Mouse (Mus musculus) heart, embryonic 14.5 days (tissue): ENCODE data around the gene Nfe2l3. TPM values are rescaled to one million over a fixed set of nuclear protein-coding genes. Genes with fewer than 3 reads are reported as not detected.

ENCODE experiments used
- ATAC-seq: fragments of 200-750 bp; cut with Nextera tagmentation; 2 replicates; pipeline ENCODE4 v1.8.0; 2017; ENCODE audit warnings: low read depth, moderate TSS enrichment; ENCODE audit not compliant: insufficient number of reproducible peaks, insufficient read depth, low FRiP score
- H3K27ac ChIP-seq, 2 experiments: fragments of 200-500 bp in 1 of 2; fragments of 300-500 bp in 1 of 2; sonication (generic) in 1 of 2; replicated peaks in 1 of 2; 2 replicates each; pipeline ENCODE4 v1.5.1; 2012 to 2014; ENCODE audit warnings: low read depth in 2 of 2, low read length in 2 of 2, control low read depth in 1 of 2, mild to moderate bottlenecking in 1 of 2, mixed read lengths in 1 of 2; ENCODE audit not compliant: control insufficient read depth in 1 of 2, insufficient read depth in 1 of 2
- H3K27me3 ChIP-seq: fragments of 300-500 bp; sonication (generic); 2 replicates; pipeline ENCODE4 v1.6.1; 2014; ENCODE audit warnings: mild to moderate bottlenecking, low read length, control low read depth; ENCODE audit not compliant: control insufficient read depth, insufficient read depth
- H3K36me3 ChIP-seq: fragments of 300-500 bp; sonication (generic); 2 replicates; pipeline ENCODE4 v1.6.1; 2014; ENCODE audit warnings: mild to moderate bottlenecking, control low read depth, low read length, mixed read lengths; ENCODE audit not compliant: control insufficient read depth, insufficient read depth
- H3K4me1 ChIP-seq, 2 experiments: fragments of 200-500 bp in 1 of 2; fragments of 300-500 bp in 1 of 2; sonication (generic) in 1 of 2; 2 replicates each; pipeline ENCODE4 v1.6.1; 2012 to 2014; ENCODE audit warnings: low read length in 2 of 2, control low read depth in 1 of 2, mixed read lengths in 1 of 2; ENCODE audit not compliant: control insufficient read depth in 2 of 2, insufficient read depth in 2 of 2
- H3K4me2 ChIP-seq: fragments of 300-500 bp; sonication (generic); 2 replicates; pipeline ENCODE4 v1.6.1; 2014; ENCODE audit warnings: mild to moderate bottlenecking, low read length
- H3K4me3 ChIP-seq, 2 experiments: fragments of 200-500 bp in 1 of 2; fragments of 300-500 bp in 1 of 2; sonication (generic) in 1 of 2; 2 replicates each; pipeline ENCODE4 v1.5.1; 2012 to 2014; ENCODE audit warnings: low read length in 2 of 2, mild to moderate bottlenecking in 2 of 2, control low read depth in 1 of 2, low read depth in 1 of 2, moderate library complexity in 1 of 2; ENCODE audit not compliant: control insufficient read depth in 1 of 2, insufficient read depth in 1 of 2
- H3K9ac ChIP-seq: fragments of 300-500 bp; sonication (generic); 2 replicates; pipeline ENCODE4 v1.6.1; 2014; ENCODE audit warnings: mild to moderate bottlenecking, low read length
- H3K9me3 ChIP-seq: fragments of 300-500 bp; sonication (generic); 2 replicates; pipeline ENCODE4 v1.6.1; 2016; ENCODE audit warnings: low read length, control low read depth; ENCODE audit not compliant: control insufficient read depth
- WGBS: fragments of 180-500 bp; shearing (Covaris S2); extraction: QIAGEN DNeasy Blood & Tissue Kit; methylation state at CpG from one replicate; pipeline ENCODE4 v1.1.7; 2014; 5-methylcytosine and 5-hydroxymethylcytosine counted together
- polyA plus RNA-seq: library from polyadenylated mRNA; unstranded; fragments of >200 nt; fragmentation: Nextera tagmentation; extraction: Ambion mirVana; gene quantifications from 2 replicates; pipeline ENCODE4 v1.2.1, GENCODE M21; 2014

Nfe2l3 gene
- polyA plus RNA-seq, 1 experiment from 2014 or later = 4.3 TPM

DNA sequence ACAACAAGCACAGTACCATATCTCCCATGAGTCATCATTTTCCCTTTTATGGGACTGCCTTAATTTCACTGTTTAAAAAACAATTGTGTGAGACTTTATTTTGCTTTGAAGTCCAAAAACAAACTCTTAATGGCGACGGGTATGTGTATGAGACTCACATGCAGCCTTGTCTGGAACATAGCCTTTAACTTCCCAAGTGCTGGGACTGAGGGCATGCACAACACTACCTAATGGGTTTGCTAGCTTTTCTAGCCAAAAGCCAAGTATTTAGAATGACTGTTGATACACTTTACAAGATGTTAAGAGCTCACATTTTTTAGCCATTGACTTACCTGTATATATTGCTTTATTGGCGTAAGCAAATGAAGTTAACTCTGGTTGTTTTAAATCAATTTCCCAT, 27.9 kb downstream of the Nfe2l3 start:
- ATAC-seq = no peak
- peaks cover 75% of the 10 kb centered on the region for H3K36me3 ChIP-seq
- no peak overlapping the region for H3K9ac ChIP-seq
- peaks cover 0 to 7% of the 10 kb centered on the region in 2 experiments; a peak in 1 of 4 replicates for H3K4me1 ChIP-seq
- H3K9me3 ChIP-seq = no peaks in the 10 kb centered on the region
- H3K27me3 ChIP-seq = no peaks in the 10 kb centered on the region
- no peak overlapping the region for H3K4me2 ChIP-seq
- no peak overlapping the region for H3K4me3 ChIP-seq
- 89% methylated on average over 3 of the region's 3 CpGs for WGBS
- H3K27ac ChIP-seq = no peak overlapping the region

DNA sequence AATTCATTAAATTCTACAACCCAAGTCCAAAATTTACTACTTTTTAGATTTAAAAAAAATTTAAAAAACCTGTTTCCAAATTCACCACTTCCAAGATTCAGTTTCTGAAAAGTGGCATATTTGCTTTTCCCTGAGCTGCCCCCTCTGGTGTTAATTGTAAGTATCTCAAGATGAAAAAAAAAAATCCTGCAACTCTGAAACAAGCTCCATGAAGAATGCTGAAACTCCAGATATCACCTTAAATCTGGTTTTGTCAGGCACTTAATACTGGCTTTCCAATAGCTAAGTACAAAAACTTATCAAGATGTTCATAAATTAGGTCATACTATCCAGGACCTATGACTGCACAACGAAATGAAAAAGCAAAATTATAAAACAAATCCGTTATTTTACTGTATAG, 35.2 kb downstream of the Nfe2l3 start:
- H3K27me3 ChIP-seq = no peaks in the 10 kb centered on the region
- ATAC-seq = no peak
- WGBS = 1% methylated on average over 2 of the region's 2 CpGs
- H3K4me2 ChIP-seq = peak overlapping the region; percentile 80
- H3K4me1 ChIP-seq = peaks cover 1 to 33% of the 10 kb centered on the region in 2 experiments
- no peak overlapping the region for H3K27ac ChIP-seq
- peak overlapping the region in 1 of 2 experiments; percentile 92; a peak in 3 of 4 replicates for H3K4me3 ChIP-seq
- H3K36me3 ChIP-seq = peaks cover 60% of the 10 kb centered on the region
- no peaks in the 10 kb centered on the region for H3K9me3 ChIP-seq
- peak overlapping the region; percentile 100 for H3K9ac ChIP-seq

DNA sequence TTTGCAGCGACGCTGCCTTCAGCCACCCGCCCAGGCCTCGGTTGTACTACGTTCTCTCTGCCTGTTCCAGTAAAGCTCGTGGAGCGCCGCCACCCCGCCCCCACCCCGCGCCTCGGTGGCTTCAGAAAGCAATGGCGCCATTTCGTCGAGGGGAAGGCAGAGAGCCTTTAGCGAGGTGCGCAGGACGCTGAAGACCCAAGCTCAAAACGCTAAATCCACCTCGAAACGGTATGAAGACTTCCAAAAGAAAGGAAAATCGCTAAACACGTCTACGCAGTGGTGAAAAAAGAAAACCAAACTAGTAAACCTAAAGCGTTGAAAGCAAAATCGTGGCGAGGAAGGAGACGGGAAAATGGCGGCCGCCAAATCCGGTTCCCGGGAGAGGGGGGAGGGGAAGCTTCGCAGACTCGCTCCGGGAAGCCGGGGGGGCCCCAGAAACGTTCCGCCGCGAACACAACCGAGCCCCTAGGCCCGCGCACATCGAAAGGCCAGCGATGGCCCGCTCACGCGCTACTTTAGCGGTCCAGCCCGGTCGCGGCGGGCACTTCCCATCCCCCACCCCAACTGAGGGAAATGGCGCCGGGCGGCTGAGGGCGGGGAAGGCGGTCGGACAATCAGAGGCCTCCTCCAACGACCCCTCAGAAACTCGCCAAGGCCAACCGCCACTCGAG, 36.6 kb downstream of the Nfe2l3 start:
- peak overlapping the region; percentile 64 to 92 for H3K4me3 ChIP-seq
- peak overlapping the region; percentile 93 to 100 for H3K27ac ChIP-seq
- peaks cover 61% of the 10 kb centered on the region for H3K36me3 ChIP-seq
- peak overlapping the region; percentile 100 for H3K9ac ChIP-seq
- H3K4me2 ChIP-seq = peak overlapping the region; percentile 80
- no peaks in the 10 kb centered on the region for H3K9me3 ChIP-seq
- no peak for ATAC-seq
- H3K27me3 ChIP-seq = no peaks in the 10 kb centered on the region
- WGBS = under 1% methylated on average over 63 of the region's 63 CpGs
- peaks cover 2 to 38% of the 10 kb centered on the region in 2 experiments for H3K4me1 ChIP-seq

DNA sequence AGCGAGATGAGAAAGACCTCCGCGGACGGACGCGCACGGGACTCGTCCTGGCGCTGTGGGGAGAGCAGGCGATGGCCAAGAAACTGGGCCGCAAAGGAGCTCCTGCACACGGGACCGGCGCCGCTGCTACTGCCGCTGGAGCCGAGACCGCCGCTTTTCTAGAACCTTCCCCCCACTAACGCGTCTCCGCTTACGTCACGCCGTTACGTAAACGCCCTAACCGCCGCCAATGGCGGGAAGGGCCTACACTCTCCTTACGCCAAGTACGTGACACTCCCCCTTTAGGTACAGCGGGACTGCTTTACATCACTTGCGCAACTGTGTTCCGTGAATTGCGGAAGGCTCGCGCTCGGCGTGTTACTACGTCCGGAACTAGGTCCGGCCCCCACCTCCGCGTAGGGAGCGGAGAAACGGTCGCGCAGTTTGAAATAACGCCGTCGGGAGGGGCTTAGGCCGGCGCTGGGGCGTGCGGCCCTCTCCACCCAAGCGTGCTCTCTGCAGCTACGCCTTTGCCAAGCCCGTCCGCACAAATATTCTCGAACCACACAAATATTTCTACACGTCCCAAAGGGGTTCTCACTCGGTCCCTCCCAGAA, 37.3 kb downstream of the Nfe2l3 start, which contains the start of gene Hnrnpa2b1:
Gene Hnrnpa2b1, minus strand, starts transcription at position 180 of the 596 bp plus-strand sequence.
- under 1% methylated on average over 63 of the region's 63 CpGs for WGBS
- ATAC-seq = peak; percentile 92
- Histone ChIP-seq H3K4me1 (peaks cover 2 to 38% of the 10 kb centered on the region in 2 experiments), H3K4me2 (peak within 1 kb of the TSS; percentile 80), H3K27me3 (no peaks in the 10 kb centered on the region), H3K9ac (peak within 1 kb of the TSS; percentile 100), H3K4me3 (peak within 1 kb of the TSS; percentile 71 to 92), H3K36me3 (peaks cover 61% of the 10 kb centered on the region), H3K27ac (peak within 1 kb of the TSS; percentile 100), H3K9me3 (no peaks in the 10 kb centered on the region)

DNA sequence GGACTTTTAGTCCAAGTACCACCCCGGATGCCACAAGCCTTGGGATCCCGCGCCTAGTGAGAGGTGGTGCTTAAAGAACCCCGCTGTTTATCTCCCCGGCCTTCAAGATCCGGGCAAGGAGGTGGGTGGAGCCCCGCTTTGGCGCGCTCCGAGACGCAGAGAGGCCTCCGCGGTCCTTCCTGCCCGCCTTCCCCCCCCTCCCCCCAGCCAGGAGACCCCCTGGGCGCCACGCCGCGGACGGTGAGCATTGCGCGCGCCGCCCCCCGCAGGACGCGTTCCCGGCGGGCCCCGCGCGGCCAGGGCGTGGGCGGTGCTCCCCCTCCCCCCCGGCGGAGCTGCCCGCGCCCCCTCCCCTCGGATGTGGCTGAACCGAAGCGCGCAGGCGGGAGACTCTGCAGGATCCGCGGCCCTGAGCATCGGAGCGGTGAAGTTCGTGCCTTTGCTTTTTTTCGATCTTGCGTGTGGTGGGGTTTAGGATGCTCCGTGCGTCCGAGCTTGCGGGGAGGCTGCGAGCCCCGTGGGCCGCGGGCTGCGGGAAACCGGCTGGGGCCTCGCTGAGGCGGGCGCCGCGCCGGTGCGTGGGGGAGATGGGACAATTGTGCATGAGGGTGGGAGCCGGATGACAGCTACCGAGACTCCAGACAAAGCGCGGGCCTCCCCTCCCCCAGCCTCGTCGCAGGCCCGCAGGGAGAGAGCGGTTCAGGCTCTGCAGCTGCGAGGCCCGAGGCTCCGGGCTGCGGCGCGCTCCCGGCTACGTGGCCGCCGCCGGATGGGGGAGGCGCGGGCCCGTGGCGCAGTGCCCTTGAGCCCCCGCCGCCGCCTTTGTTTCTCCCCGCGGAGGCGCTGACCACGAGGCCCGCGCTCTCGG, 38.1 kb downstream of the Nfe2l3 start, which contains the start of gene Cbx3:
Gene Cbx3, plus strand, starts transcription at position 50 of the 868 bp plus-strand sequence.
- Histone ChIP-seq H3K4me2 (peak within 1 kb of the TSS; percentile 70), H3K4me1 (peaks cover 2 to 32% of the 10 kb centered on the region in 2 experiments), H3K4me3 (peak within 1 kb of the TSS; percentile 71 to 92), H3K27ac (peak within 1 kb of the TSS; percentile 100), H3K36me3 (peaks cover 61% of the 10 kb centered on the region), H3K27me3 (no peaks in the 10 kb centered on the region), H3K9me3 (no peaks in the 10 kb centered on the region), H3K9ac (peak within 1 kb of the TSS; percentile 100)
- ATAC-seq = peak; percentile 85
- under 1% methylated on average over 88 of the region's 99 CpGs for WGBS

DNA sequence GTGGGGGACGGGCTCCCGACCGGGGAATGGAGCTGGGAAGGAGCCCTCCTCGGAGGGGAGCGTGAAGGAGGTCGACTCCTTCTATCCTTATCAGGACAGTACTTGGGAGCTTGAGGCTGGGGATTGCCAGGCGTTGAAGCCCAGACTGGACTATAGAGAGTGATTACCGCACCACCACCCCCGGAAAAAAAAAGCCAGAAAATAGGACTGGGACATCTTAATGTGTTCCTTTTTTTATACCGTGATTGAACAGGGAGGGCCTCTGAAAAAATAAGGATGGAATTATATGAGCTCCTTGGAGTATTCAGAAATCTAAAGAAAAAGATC, 38.7 kb downstream of the Nfe2l3 start:
- Histone ChIP-seq H3K36me3 (peaks cover 61% of the 10 kb centered on the region), H3K4me2 (peak overlapping the region; percentile 70), H3K9ac (peak overlapping the region; percentile 99), H3K9me3 (no peaks in the 10 kb centered on the region), H3K4me1 (peaks cover 2 to 26% of the 10 kb centered on the region in 2 experiments), H3K27ac (peak overlapping the region; percentile 99 to 100), H3K27me3 (no peaks in the 10 kb centered on the region), H3K4me3 (peak overlapping the region; percentile 66 to 92)
- no peak for ATAC-seq
- 0% methylated on average over 10 of the region's 10 CpGs for WGBS

DNA sequence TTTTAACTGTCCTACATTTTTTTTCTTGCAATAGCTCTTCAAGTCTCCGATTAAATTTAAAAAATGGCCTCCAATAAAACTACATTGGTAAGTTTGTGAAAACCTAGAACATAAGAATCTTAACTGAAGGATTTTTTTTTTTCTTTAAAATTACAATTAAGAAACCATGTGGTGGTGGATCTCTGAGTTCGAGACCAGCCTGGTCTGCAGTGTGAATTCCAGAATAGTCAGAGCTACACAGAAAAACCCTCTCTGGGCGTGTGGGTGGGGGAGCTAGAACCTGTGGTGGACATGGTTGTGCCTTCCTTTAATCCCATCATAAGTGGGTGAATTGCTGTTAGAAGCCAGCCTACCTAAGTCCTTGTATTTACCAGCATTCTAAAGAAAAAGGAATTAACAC, 39.3 kb downstream of the Nfe2l3 start:
- no peak overlapping the region; a peak in 1 of 4 replicates for H3K27ac ChIP-seq
- peaks cover 2 to 21% of the 10 kb centered on the region in 2 experiments for H3K4me1 ChIP-seq
- H3K4me2 ChIP-seq = peak overlapping the region; percentile 70
- ATAC-seq = no peak
- no peaks in the 10 kb centered on the region for H3K9me3 ChIP-seq
- WGBS = 30% methylated on average over 3 of the region's 3 CpGs
- peak overlapping the region; percentile 99 for H3K9ac ChIP-seq
- no peaks in the 10 kb centered on the region for H3K27me3 ChIP-seq
- peaks cover 60% of the 10 kb centered on the region for H3K36me3 ChIP-seq
- H3K4me3 ChIP-seq = peak overlapping the region; percentile 19 to 92; a peak in 3 of 4 replicates
